Mouse (Mus musculus) adrenal gland (tissue): ENCODE data around the gene Aplp1.

Experiments
- intact Hi-C: fragments of 180-260 bp; cut with DNase I; formaldehyde crosslinking; loops from one replicate; pipeline ENCODE4 v1.15.1; 2025

The Aplp1 gene

GRCm38 (mm10) chr7:30413596-30413995 lies 31.7 kb downstream of the Aplp1 start, which contains the start of gene Tyrobp:
Gene Tyrobp (plus strand): TSS chr7:30413760.
- intact Hi-C loops: no loop called here

- intact Hi-C loops: no loop called here
Measured at GRCm38 (mm10) chr7:30412735-30413147, 32.6 kb downstream of the Aplp1 start.

GRCm38 (mm10) chr7:30411023-30411422 lies 34.3 kb downstream of the Aplp1 start:
- intact Hi-C loops: no loop called here

GRCm38 (mm10) chr7:30409789-30410188 lies 35.5 kb downstream of the Aplp1 start:
- intact Hi-C loops: no loop called here

- intact Hi-C loops: no loop called here
Measured at GRCm38 (mm10) chr7:30408639-30409038, 36.7 kb downstream of the Aplp1 start.

GRCm38 (mm10) chr7:30402343-30402742 lies 43.0 kb downstream of the Aplp1 start:
- intact Hi-C loops: no loop called here

GRCm38 (mm10) chr7:30399671-30400070 lies 45.7 kb downstream of the Aplp1 start:
- intact Hi-C loops: loop anchor here (5.0 kb wide), 1 partner anchor 33 kb away; no protein-coding TSS in a partner anchor

- intact Hi-C loops: loop anchor here (5.0 kb wide), 1 partner anchor 37 kb away; no protein-coding TSS in a partner anchor
Measured at GRCm38 (mm10) chr7:30394871-30395270, 50.5 kb downstream of the Aplp1 start.

- intact Hi-C loops: no loop called here
Measured at GRCm38 (mm10) chr7:30394379-30394778, 51.0 kb downstream of the Aplp1 start.

- intact Hi-C loops: no loop called here
Measured at GRCm38 (mm10) chr7:30393631-30394030, 51.7 kb downstream of the Aplp1 start.

GRCm38 (mm10) chr7:30392746-30393520 lies 52.4 kb downstream of the Aplp1 start:
- intact Hi-C loops: no loop called here
